Mouse (Mus musculus): ENCODE results near the gene Lyrm7. TPM values are rescaled to one million over a fixed set of nuclear protein-coding genes. Genes with fewer than 3 reads are reported as not detected.

The Lyrm7 gene
- polyA plus RNA-seq, 1 experiment from 2014 or later: 6.7 TPM

GRCm38 (mm10) chr11:54885406-54885805 lies 24.7 kb upstream of the Lyrm7 start:
- no peak for ATAC-seq (ENCODE audit: low FRiP score, low TSS enrichment)
- 62% methylated on average over 2 of the region's 2 CpGs for WGBS
- H3K27ac ChIP-seq (ENCODE audit: low read depth, low read length): no peak overlapping the region; the same call in 1 of the 2 replicates

GRCm38 (mm10) chr11:54884937-54885336 lies 24.2 kb upstream of the Lyrm7 start:
- H3K4me3 ChIP-seq (ENCODE audit: low read length): no peak overlapping the region
- no peaks in the 10 kb centered on the region for H3K27me3 ChIP-seq (ENCODE audit: control insufficient read depth, insufficient read depth, low read length)
- H3K4me2 ChIP-seq (replicated peaks; ENCODE audit: low read depth, low read length): no peak overlapping the region
- WGBS: 3% methylated on average over 5 of the region's 5 CpGs
- no peaks in the 10 kb centered on the region for H3K9me3 ChIP-seq (ENCODE audit: control insufficient read depth, low read length)
- H3K4me1 ChIP-seq (ENCODE audit: control insufficient read depth, insufficient read depth, low read length): peaks cover 23% of the 10 kb centered on the region
- ATAC-seq (ENCODE audit: low FRiP score, low TSS enrichment): peak; percentile 68; the same call in 1 of the 2 replicates
- peak overlapping the region; percentile 44; the same call in 1 of the 2 replicates for H3K27ac ChIP-seq (ENCODE audit: low read depth, low read length)
- H3K9ac ChIP-seq (ENCODE audit: low read depth, low read length): no peak overlapping the region
- H3K36me3 ChIP-seq (ENCODE audit: control insufficient read depth, insufficient read depth, low read length): no peaks in the 10 kb centered on the region

More at GRCm38 (mm10) chr11:54885406-54885805, 24.7 kb upstream of the Lyrm7 start:
- no peaks in the 10 kb centered on the region for H3K9me3 ChIP-seq (ENCODE audit: control insufficient read depth, low read length)
- H3K9ac ChIP-seq (ENCODE audit: low read depth, low read length): no peak overlapping the region
- H3K36me3 ChIP-seq (ENCODE audit: control insufficient read depth, insufficient read depth, low read length): no peaks in the 10 kb centered on the region
- no peak overlapping the region for H3K4me3 ChIP-seq (ENCODE audit: low read length)
- no peaks in the 10 kb centered on the region for H3K27me3 ChIP-seq (ENCODE audit: control insufficient read depth, insufficient read depth, low read length)
- H3K4me1 ChIP-seq (ENCODE audit: control insufficient read depth, insufficient read depth, low read length): peaks cover 23% of the 10 kb centered on the region
- no peak overlapping the region for H3K4me2 ChIP-seq (replicated peaks; ENCODE audit: low read depth, low read length)

DNA sequence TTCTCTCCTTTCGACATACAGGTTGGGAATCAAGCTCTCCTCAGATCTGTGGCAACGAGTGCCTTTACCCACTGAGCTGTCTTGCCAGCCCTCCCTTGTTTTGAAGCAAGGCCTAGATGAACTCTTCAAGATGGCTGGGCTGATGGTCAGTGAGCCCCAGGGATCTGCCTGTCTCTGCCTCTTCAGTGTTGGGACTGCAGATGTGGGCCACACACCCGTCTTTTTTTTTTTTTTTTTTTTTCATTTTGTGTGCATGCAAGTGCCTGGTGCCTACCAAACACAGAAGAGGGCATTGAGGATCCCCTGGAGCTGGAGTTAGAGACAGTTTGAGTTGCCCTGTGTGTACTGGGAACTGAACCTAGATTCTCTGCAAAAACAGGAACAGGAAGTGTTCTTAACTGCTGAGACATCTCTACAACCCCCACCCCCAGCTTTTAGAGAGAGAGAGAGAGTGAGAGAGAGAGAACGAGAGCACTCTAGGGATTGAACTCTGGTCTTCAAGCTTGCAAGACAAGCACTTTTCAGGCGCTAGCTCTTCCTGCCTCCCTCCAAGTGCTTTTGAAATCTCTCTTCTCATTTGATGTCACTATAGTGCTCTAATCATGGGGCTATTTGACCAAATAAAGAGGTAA lies 23.6 kb upstream of the Lyrm7 start:
- no peak overlapping the region for H3K9ac ChIP-seq (ENCODE audit: low read depth, low read length)
- H3K27me3 ChIP-seq (ENCODE audit: control insufficient read depth, insufficient read depth, low read length): no peaks in the 10 kb centered on the region
- H3K9me3 ChIP-seq (ENCODE audit: control insufficient read depth, low read length): no peaks in the 10 kb centered on the region
- H3K4me1 ChIP-seq (ENCODE audit: control insufficient read depth, insufficient read depth, low read length): peaks cover 23% of the 10 kb centered on the region
- ATAC-seq (ENCODE audit: low FRiP score, low TSS enrichment): no peak
- H3K4me2 ChIP-seq (replicated peaks; ENCODE audit: low read depth, low read length): no peak overlapping the region
- H3K27ac ChIP-seq (ENCODE audit: low read depth, low read length): peak overlapping the region; percentile 44; the same call in 1 of the 2 replicates
- WGBS: 71% methylated on average over 5 of the region's 5 CpGs
- H3K4me3 ChIP-seq (ENCODE audit: low read length): no peak overlapping the region
- no peaks in the 10 kb centered on the region for H3K36me3 ChIP-seq (ENCODE audit: control insufficient read depth, insufficient read depth, low read length)

GRCm38 (mm10) chr11:54882671-54883070 lies 22.0 kb upstream of the Lyrm7 start:
- Histone ChIP-seq H3K9me3 (ENCODE audit: control insufficient read depth, low read length) (no peaks in the 10 kb centered on the region), H3K4me3 (ENCODE audit: low read length) (no peak overlapping the region), H3K9ac (ENCODE audit: low read depth, low read length) (no peak overlapping the region), H3K27me3 (ENCODE audit: control insufficient read depth, insufficient read depth, low read length) (no peaks in the 10 kb centered on the region), H3K27ac (ENCODE audit: low read depth, low read length) (no peak overlapping the region), H3K4me2 (replicated peaks; ENCODE audit: low read depth, low read length) (no peak overlapping the region), H3K4me1 (ENCODE audit: control insufficient read depth, insufficient read depth, low read length) (peaks cover 23% of the 10 kb centered on the region), H3K36me3 (ENCODE audit: control insufficient read depth, insufficient read depth, low read length) (no peaks in the 10 kb centered on the region)
- no peak for ATAC-seq (ENCODE audit: low FRiP score, low TSS enrichment)
- WGBS: 33% methylated on average over 8 of the region's 8 CpGs

GRCm38 (mm10) chr11:54881051-54881474 lies 20.3 kb upstream of the Lyrm7 start:
- H3K27me3 ChIP-seq (ENCODE audit: control insufficient read depth, insufficient read depth, low read length): no peaks in the 10 kb centered on the region
- H3K4me2 ChIP-seq (replicated peaks; ENCODE audit: low read depth, low read length): no peak overlapping the region
- 6% methylated on average over 2 of the region's 2 CpGs for WGBS
- no peaks in the 10 kb centered on the region for H3K36me3 ChIP-seq (ENCODE audit: control insufficient read depth, insufficient read depth, low read length)
- no peak overlapping the region for H3K4me3 ChIP-seq (ENCODE audit: low read length)
- H3K9ac ChIP-seq (ENCODE audit: low read depth, low read length): no peak overlapping the region
- no peak for ATAC-seq (ENCODE audit: low FRiP score, low TSS enrichment)
- H3K27ac ChIP-seq (ENCODE audit: low read depth, low read length): peak overlapping the region; percentile 24; the same call in 1 of the 2 replicates
- H3K9me3 ChIP-seq (ENCODE audit: control insufficient read depth, low read length): no peaks in the 10 kb centered on the region
- peaks cover 23% of the 10 kb centered on the region for H3K4me1 ChIP-seq (ENCODE audit: control insufficient read depth, insufficient read depth, low read length)

DNA sequence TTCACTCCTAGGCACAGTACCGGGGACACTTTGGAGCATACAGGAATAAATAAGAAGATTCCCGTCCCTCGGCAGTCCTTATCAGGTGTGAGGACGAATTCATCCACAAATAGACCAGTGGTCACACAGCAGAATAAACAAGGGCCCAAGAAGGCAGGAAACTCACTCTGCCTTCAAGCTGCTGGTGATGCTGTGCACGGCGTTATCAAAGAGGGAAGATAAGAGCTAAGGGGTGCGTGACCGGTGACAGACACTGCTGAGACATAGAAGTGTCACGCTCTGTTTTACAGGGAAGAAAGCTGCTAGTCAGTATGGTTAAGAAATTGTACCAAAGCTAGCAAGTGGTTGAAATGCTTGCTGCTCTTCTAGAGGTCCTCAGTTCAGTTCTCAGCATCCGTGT lies 19.2 kb upstream of the Lyrm7 start:
- Histone ChIP-seq H3K27me3 (ENCODE audit: control insufficient read depth, insufficient read depth, low read length) (no peaks in the 10 kb centered on the region), H3K36me3 (ENCODE audit: control insufficient read depth, insufficient read depth, low read length) (no peaks in the 10 kb centered on the region), H3K9me3 (ENCODE audit: control insufficient read depth, low read length) (no peaks in the 10 kb centered on the region), H3K4me3 (ENCODE audit: low read length) (no peak overlapping the region), H3K27ac (ENCODE audit: low read depth, low read length) (no peak overlapping the region), H3K9ac (ENCODE audit: low read depth, low read length) (no peak overlapping the region), H3K4me2 (replicated peaks; ENCODE audit: low read depth, low read length) (no peak overlapping the region), H3K4me1 (ENCODE audit: control insufficient read depth, insufficient read depth, low read length) (peaks cover 15% of the 10 kb centered on the region)
- 81% methylated on average over 10 of the region's 10 CpGs for WGBS
- no peak for ATAC-seq (ENCODE audit: low FRiP score, low TSS enrichment)

DNA sequence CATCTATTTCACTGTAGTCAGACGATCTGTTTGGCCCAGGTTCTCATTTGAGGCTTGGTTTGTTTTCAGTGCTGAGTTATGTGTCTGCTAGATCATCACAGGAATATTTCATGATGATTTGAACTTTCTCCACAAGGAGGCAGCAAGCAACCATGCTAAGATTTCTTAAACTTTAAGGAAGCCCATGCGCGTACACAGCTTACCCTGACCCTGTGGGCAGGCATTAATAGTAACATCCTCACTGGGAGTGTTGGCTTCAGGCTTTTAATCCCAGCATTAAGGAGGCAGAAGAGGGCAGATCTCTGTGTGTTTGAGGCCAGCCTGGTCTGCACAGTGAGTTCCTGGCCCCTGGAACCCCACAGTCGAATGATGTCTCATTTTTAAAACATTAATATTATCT lies 18.7 kb upstream of the Lyrm7 start:
- no peak overlapping the region for H3K9ac ChIP-seq (ENCODE audit: low read depth, low read length)
- WGBS: 36% methylated on average over 4 of the region's 4 CpGs
- no peak overlapping the region for H3K4me2 ChIP-seq (replicated peaks; ENCODE audit: low read depth, low read length)
- ATAC-seq (ENCODE audit: low FRiP score, low TSS enrichment): no peak
- H3K36me3 ChIP-seq (ENCODE audit: control insufficient read depth, insufficient read depth, low read length): peaks cover under 1% of the 10 kb centered on the region; the same call in 1 of the 2 replicates
- no peaks in the 10 kb centered on the region for H3K27me3 ChIP-seq (ENCODE audit: control insufficient read depth, insufficient read depth, low read length)
- no peak overlapping the region for H3K27ac ChIP-seq (ENCODE audit: low read depth, low read length)
- H3K4me1 ChIP-seq (ENCODE audit: control insufficient read depth, insufficient read depth, low read length): peaks cover 11% of the 10 kb centered on the region
- no peaks in the 10 kb centered on the region for H3K9me3 ChIP-seq (ENCODE audit: control insufficient read depth, low read length)
- no peak overlapping the region for H3K4me3 ChIP-seq (ENCODE audit: low read length)

DNA sequence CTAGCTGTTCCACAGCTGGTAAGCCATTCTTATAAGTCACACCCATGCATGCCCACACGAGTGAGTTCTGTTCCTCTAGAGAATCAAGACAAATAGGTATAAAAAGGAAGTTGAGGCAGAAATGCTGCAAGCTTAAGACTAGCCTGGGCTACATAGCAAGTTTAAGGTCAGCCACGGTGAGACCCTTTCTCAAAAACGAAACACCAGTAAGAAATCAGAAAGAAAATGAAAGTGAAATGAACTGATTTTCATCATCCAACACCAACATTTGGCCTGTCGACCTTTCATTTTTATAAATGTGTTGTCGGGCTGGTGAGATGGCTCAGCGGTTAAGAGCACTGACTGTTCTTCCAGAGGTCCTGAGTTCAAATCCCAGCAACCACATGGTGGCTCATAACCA lies 18.2 kb upstream of the Lyrm7 start:
- Histone ChIP-seq H3K4me1 (ENCODE audit: control insufficient read depth, insufficient read depth, low read length) (peaks cover 11% of the 10 kb centered on the region), H3K4me3 (ENCODE audit: low read length) (no peak overlapping the region), H3K9ac (ENCODE audit: low read depth, low read length) (no peak overlapping the region), H3K27ac (ENCODE audit: low read depth, low read length) (no peak overlapping the region), H3K36me3 (ENCODE audit: control insufficient read depth, insufficient read depth, low read length) (peaks cover 6% of the 10 kb centered on the region; the same call in 1 of the 2 replicates), H3K9me3 (ENCODE audit: control insufficient read depth, low read length) (no peaks in the 10 kb centered on the region), H3K4me2 (replicated peaks; ENCODE audit: low read depth, low read length) (no peak overlapping the region), H3K27me3 (ENCODE audit: control insufficient read depth, insufficient read depth, low read length) (no peaks in the 10 kb centered on the region)
- 82% methylated on average over 6 of the region's 6 CpGs for WGBS
- ATAC-seq (ENCODE audit: low FRiP score, low TSS enrichment): no peak

- 90% methylated on average over 5 of the region's 5 CpGs for WGBS
- no peak for ATAC-seq (ENCODE audit: low FRiP score, low TSS enrichment)
These were observed 15.3 kb upstream of the Lyrm7 start for GRCm38 (mm10) chr11:54876031-54876430.

More at GRCm38 (mm10) chr11:54876031-54876430, 15.3 kb upstream of the Lyrm7 start:
- 0 out of 2 replicates have a peak, but pooled peaks cover 5% of the 10 kb centered on the region for H3K4me1 ChIP-seq (ENCODE audit: control insufficient read depth, insufficient read depth, low read length)
- H3K9me3 ChIP-seq (ENCODE audit: control insufficient read depth, low read length): no peaks in the 10 kb centered on the region
- no peak overlapping the region for H3K9ac ChIP-seq (ENCODE audit: low read depth, low read length)
- H3K27me3 ChIP-seq (ENCODE audit: control insufficient read depth, insufficient read depth, low read length): no peaks in the 10 kb centered on the region
- H3K4me3 ChIP-seq (ENCODE audit: low read length): no peak overlapping the region
- H3K4me2 ChIP-seq (replicated peaks; ENCODE audit: low read depth, low read length): no peak overlapping the region
- H3K27ac ChIP-seq (ENCODE audit: low read depth, low read length): no peak overlapping the region
- peaks cover 33% of the 10 kb centered on the region for H3K36me3 ChIP-seq (ENCODE audit: control insufficient read depth, insufficient read depth, low read length)
